Mouse (Mus musculus) retina, postnatal 7 days (tissue): Measurements from ENCODE around the gene Pkmyt1.
A peak's percentile ranks its signal among the peaks of the same experiment; 100 is the strongest.
"Not testable (repeated sequence)": the region's sequence is repeated elsewhere in the genome, so short reads cannot be mapped to it uniquely, and the experiment has no call there.

ENCODE experiments used
- DNase-seq: peaks from one replicate; pipeline ENCODE4 v3.0.0-alpha.2; 2012; ENCODE audit warnings: low read depth, low spot score

Pkmyt1 gene

DNA sequence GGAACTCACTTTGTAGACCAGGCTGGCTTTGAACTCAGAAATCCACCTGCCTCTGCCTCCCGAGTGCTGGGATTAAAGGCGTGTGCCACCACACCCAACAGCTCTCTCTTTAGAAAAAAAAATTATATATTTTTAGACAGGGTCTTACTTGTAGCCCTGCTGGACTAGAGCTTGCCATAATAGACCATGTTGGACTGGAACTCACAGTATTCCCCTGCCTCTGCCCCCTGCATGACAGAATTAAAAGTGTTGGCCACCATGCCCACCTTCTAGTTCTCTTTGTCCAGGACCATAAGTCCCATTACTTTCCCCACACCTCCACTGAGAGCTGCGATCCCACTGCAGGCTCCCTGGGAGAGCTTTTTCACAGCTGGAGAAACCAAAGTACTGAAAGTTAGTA lies 21.3 kb downstream of the Pkmyt1 start:
- DNase-seq, result no peak

DNA sequence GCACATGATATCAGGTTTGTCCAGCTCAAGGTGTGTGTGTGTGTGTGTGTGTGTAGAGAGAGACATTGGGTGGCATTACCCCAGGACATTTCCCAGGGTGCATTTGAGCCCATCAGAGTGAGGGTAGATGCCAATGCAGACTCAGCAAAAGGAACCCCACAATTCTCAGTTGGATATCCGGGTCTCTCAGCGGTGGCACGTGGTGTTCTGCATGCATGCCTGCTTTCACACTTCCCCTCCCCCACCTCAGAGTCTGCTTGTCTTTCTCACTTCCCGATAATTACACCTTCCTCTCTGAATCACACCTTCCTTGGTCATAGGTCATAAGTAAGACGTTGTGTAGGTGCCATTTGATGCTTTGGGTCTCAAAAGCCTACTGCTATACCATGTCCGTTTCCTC lies 21.9 kb downstream of the Pkmyt1 start:
- no peak for DNase-seq

DNA sequence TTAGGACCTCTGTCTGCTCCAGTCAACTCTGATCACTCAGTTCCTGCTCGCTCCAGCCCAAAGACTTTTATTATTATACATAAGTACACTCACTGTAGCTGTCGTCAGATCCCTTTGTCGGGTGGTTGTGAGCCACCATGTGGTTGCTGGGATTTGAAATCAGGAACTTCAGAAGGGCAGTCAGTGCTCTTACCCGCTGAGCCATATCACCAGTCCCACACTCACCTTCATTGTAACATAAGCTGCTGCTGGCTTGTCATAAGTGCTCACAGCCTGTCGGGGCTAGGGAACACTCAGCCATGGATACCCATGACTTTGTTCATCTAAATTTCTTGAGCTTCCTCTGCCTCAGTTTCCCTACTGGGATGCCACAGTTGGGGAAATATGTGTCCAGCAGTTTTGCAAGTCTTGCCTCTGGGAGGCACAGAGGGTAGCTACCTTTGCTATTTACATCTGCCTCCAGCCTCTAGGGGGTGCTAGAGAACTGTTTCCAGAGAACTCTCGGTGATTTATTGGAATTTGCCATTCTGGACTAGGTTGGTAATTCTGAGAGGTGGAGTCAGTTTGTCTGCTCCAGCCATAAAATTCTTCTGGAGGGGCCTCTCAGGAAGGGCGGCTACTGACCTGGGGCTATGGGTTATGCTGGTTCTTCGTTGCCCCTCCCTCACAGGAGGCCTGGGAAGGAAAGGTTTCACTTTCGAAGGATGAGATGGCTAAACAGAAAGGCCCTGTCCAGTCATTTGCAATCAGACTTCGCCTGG lies 22.7 kb downstream of the Pkmyt1 start:
- DNase-seq, result peak; percentile 72

DNA sequence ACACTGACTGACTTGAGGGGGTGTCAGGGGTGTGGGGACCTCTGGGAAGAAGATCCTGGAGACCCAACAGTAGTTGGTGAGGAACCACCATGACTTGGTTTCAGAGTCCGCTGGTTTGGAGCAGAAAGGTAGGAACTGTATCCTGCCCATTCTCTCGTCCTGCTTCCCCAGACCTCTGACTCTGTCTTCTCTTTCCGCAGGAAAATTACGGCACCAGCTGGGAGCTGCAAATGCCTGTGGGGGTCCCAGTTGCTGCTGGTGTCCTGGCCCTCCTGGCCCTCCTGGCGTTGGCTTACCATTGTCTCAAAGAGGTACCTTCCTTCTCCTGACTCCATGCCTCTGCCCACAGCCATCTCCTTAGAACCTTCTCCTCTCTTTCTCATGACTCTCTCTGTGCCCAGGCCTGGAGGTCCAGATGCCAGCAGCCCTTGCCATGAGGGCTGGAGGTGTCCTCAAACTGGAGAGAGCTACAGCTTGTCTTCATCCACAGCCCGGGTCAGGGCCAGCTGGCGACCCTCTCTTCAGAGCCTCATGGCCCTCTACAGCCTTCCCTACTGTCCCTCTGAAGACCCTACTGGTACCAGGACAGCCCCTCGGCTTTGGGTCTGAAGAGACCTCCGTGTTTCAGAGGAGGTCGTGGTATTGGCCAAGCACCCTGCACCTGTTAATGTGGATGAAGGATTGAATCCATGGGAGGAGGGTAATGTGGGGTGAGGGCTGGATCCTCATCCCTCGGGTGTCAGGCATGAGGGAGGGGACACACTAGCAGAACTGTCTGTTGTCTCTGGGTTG lies 23.5 kb downstream of the Pkmyt1 start:
- DNase-seq, result no peak

DNA sequence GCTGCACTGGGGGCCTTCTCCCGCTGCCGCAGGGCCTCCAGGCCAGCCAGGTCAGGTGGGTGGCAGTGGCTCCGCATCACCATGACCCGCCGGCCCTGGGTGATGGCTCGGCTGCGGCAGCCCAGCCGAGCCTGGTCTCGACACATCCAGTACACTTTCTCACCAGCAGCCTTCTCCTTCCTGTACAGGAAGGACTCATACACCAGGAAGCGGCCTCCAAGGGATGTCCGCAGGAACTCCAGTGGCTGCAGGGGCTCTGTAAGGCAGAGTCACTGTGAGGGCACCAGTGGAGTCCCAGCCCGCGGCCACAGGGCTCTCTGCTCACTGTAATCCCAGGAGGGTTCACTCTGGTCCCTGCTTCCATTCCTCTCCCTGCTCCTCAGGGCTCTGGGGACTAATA lies 29.6 kb downstream of the Pkmyt1 start:
- DNase-seq, result no peak

DNA sequence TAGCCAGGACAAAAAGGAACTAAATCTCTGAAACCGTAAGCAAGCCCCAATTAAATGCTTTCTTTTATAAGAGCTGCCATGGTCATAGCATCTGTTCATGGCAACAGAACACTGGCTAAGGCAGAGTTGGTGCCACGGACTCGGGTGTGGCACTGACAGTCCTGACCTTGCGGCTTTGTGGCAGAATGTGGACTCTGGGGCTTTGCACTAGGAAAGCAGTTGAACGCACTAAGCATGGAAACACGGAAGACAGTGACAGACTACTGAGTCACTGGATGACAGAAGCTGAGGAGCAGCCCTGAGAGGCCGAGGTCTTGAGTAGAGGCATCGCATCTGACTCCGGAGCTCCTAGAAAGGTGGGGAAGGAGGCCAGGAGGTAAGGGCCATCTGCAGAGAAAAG lies 31.4 kb downstream of the Pkmyt1 start:
- DNase-seq, result no peak

DNA sequence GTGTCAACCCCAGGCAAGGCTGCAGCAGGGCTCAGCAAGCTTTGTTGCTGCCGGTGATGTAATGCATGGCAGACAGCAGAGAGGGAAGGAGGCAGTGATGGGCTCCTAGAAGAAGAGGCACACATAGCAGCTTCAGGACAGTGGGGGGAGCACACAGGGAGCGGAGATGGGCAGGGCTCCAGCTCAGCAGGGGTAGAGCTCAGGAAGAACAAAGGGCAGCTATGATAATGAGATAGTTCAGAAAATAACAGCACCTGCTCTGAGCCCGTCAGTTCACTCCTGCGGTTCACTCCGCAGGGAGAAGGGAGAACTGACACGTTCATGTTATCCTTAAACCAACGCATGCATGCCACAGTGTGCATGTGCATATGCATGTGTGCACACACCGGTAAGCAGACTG lies 32.7 kb downstream of the Pkmyt1 start:
- DNase-seq, result no peak

DNA sequence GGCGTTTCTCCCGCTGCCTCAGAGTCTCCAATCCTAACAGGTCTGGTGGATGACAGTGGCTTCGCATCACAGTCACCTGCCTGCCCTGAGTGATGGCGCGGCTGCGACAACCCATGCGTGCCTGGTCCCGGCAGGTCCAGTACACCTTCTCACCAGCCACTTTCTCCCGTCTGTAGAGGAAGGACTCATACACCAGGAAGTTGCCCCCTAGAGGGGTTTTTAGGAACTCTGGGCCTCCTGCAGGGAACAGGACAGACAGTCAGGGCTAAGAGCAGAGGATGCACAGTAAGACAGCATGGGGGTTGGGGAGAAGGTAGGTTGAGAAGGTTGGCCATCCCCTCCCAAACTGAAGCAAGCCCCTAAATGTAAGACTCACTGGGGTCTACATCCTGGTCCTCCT lies 34.1 kb downstream of the Pkmyt1 start:
- no peak for DNase-seq

DNA sequence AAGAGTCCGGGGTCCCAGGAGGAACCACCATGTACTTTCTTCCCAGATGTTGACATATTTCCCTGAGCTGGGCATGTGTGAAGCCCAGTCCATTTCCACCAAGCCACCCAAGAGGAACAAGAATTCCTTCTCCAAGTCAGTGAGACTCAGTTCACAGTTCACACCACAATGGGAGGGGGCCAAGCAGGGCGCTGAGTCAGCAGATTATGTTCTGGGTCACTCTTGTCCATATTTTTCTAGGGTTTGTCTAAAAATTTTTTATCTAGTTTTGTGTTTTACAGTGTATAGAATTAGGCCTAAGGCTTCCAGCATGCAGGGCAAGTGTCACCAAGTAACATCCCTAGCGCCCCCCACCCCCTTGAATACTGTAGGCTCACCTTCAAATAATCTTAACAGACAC lies 35.0 kb downstream of the Pkmyt1 start:
- no peak for DNase-seq

DNA sequence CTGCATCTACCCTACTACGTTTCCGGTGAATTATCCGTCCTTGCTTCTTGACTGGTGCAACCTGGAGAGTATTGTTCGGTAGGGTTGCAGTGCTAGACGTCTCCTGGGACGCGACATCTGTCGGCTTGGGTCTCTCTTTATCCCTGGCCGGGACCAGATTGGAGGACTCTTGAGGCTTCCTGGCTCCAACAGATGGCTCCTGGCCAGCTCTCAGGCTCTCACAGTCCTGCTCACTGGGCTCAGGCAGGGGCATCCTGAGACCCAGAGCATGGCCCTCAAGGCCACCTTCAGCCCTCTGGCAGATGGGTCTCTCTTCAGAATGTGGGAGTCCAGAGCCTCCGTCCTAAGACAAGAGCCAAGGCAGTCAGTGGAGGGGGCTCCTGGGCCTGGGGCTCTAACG lies 36.8 kb downstream of the Pkmyt1 start:
- DNase-seq, result no peak

DNA sequence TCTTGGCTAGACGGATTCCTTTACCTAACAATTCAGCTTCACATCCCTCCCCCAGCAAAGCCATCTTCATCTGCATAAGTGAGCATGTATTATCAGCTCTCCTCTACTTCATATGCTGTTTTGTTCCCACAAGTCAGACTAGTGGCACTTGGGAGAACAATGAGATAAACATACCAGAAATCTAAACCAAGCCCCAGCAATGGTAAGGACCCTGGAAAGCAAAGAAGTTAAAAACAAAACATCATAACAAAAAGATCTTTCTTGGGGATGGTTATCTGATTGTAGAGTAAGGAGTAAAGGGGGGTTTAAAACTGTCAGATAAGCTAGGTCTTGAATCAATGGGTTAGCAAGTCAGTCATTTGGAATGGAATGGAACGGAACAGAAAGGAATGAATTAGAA lies 44.4 kb downstream of the Pkmyt1 start:
- DNase-seq, result no peak

DNA sequence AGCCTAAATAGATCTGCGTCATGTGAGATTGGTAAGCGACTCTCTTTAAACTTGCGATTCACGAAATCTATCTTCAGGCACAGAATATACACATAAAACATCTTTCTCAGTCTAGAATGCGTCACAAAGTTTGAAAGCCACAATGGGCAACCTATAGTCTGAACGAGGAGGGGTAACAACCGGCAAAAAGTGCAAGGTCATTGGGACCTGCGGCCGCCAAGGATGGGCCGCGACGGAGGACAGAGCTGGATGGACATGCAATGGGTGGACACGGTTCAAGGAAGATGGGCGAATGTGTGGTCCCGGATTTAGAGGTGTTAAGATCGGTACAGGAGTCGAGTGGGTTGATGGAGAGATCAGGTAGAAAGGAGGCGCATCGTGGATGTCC lies 44.8 kb downstream of the Pkmyt1 start:
- DNase-seq, result no peak

DNA sequence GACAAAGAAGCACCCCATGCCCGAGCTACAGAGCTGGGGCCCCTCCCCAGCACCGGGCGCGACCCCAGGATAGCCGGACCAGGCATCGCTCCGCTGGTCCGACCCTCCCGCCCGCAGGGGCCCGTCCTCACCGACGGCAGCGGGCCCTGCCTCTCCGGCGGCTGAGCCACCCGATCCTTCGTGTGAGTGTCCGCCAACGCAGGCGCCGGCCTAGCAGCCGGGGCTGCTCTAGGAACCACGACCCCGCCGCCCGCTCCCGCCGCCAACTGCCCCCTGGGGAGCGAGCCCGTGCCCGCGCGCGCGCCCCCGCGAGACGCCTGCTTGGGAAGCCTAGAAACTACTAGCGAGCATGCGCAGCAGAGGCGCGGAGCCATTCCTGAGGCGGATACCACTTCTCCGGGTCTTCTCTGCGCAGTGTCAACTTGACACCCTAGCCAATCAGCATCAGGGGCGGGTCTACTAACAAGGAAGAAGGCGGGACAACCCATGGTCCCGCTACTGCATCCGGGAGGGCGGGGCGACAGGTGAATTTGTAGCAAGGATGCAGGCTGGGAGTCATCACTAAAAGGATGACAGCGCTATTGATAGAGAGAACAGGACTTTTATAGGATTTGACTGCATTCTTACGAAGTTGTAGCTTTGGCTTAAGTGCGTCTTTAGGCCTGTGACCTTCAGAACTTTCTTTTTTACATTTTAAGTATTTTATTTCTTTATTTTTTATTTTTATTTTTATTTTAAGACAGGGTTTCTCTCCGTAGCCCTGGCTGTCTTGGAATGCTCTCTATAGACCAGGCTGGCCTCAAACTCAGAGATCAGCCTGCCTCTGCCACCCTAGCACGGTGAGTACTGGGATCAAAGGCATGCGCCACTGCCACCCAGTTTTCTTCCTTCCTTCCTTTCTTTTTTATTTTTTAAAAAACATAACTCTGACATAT lies 45.4 kb downstream of the Pkmyt1 start, which contains the start of gene Flywch1:
Gene Flywch1 (minus strand): TSS at position 319 of the 935 bp plus-strand sequence.
- peak; percentile 97 for DNase-seq

DNA sequence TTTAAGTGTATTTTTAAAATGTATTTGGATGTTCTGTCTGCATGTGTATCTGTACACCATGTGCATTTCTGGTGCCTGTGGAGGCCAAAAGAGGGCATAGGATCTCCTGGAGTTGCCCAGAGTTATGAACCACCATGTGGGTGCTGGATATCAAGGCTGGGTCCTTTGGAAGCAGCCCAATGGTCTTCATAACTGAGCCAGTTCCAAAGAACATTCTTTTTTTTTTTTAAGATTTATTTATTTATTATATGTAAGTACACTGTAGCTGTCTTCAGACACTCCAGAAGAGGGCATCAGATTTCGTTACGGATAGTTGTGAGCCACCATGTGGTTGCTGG lies 46.1 kb downstream of the Pkmyt1 start:
- not testable (repeated sequence) for DNase-seq

DNA sequence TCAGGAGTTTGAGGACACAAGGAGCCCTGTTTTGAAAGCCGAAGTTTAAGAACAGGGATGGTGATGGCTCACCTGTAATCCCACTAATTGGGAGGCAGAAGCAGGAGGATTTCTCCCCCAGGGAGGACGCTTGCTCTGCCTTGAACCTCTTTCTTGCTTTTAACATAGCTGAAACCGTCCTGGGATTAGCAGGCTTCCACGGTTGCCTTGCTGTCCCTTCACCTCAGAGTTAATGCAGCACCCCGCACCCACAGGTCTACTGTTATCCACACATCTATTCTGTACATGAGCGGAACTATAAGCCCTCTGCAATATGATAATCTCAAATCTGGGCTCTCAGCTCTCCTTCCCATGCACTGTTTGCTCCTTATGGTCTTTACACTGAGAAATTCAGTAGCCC lies 47.5 kb downstream of the Pkmyt1 start:
- no peak for DNase-seq

DNA sequence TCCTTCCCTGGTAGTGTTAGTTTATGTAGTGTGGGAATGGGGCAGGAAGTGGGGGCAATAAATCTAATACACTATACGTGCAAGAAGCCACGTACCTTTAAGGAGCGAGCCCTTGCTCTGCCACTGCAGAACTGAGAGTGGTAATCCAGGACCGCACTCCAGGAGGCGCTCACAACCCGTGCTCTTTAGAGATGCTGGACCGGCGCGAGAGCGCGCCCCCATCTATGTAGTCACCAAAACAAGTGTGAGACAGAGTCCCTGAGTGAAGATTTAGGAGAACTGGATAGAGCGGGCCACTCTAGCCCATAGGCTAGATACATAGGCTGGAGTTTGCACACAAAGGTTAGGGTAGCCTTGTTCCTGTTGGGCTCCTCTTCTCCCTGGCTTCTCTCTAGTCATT lies 48.0 kb downstream of the Pkmyt1 start:
- DNase-seq, result peak; percentile 46

DNA sequence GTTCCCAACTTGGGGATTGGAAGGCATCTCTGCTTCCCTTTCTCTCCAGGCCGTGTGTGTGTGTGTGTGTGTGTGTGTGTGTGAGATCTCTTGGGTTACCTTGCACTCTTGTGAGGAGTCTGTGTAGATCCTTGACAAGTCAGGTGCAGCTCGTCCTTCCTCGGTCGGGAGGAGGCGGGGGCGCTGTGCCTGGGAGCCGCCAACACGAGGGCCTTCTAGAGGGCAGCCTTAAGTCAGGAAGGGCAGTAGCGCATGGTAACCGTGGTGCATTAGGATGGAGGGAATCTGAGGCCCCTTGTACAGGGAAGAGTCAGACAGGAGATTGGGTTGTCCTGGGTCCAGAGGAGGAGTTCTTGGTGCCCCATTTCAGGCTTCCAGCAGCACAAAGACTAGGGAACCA lies 50.1 kb downstream of the Pkmyt1 start:
- DNase-seq, result no peak

DNA sequence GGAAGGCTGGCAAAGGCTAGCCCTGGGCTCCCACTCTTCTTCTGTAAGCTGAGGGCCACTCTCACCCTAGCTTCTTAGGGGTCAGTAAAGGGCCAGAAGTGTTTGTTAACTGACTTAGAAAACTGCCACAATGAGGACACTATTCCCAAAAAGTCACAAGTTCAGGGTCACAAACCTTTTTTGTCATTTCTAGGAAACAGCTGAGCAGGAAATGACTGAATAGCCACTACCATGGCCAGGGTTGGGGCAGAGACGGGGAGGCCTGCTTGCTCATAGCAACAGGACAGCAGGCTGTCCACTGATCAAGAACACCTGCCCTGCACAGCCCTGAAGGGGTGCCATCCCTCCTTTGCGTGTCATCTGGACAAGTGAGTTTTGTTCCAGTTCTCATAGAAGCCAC lies 51.0 kb downstream of the Pkmyt1 start:
- DNase-seq, result no peak

DNA sequence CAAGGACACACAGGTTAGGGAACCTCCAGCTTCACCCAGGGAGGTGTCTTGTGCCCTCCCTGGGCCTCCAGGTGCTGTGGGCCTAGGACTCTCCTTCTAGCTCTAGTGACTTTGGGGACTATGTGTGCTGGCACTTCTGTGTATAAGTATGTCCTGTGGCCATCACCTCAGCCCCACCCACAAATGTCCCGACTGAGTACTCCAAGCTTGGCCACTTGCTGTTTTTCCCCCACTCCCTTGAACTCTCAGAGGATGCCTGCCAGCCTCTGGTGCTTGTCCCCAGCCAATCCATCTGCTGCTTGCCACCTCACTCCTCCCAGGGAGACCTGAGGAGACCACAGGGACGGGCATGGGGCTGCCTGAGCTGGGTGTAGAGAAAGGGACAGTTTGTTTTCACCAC lies 52.3 kb downstream of the Pkmyt1 start:
- DNase-seq, result no peak

DNA sequence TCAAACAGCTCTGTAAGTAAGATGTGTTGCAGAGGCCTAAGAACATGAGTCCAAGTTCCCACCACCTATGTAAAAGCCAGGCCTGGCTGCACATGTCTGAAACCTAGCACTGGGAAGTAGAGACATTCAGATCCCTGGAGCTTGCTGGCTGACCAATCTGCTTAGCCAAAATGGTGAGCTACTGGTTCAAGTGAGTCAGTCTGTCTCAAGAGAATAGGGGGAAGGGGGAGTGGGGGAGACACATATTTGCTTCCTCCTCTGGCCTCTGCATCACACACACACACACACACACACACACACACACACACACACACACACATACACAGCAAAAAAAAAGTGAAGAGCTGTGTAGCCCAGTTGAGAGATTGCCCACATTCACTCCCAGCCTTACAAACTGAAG lies 57.2 kb downstream of the Pkmyt1 start:
- no peak for DNase-seq

DNA sequence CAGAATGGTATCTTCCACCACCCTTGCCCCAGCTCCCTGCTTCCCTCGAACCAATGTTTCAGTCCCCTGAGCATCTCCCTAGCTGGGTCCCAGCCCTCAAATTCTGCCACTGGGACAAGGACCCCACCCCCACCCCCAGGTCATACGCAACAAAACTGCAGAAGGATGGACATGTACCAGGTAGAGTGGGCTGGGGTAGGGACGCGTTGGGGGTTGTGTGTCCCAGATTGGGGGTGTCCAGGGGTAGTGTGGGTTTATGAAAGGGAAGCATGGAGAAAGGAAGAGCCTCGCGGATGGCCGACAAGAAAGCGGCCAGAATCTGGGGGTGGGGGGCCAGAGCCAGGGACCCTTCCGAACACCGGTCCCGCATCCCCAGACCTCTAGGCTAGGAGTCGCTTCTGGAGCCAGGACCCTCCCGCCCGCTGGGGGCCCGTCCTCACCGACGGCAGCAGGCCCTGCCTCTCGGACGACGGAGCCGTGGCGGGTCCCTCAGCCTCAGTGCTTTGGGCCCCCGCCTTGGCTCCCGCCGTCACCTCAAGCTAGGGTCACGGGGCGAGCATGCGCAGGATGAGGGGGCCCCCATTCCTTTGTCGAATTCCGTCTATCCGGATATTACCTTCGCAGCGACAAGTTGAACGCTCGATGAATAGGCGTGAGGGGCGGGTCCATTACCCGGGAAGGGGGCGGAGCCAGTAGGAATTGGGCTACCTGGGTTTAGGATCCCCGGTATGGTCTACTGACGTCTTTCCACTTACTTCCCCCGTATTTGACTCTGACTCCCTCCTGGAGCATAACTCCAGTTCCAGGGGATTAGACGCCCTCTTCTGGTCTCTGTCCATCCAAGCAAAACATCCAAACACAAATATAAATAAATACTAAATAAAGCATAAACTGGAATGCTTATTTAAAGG lies 59.7 kb downstream of the Pkmyt1 start, which contains the start of gene Flywch2:
Gene Flywch2 (minus strand): TSS at position 521 of the 911 bp plus-strand sequence.
- peak; percentile 61 for DNase-seq
